Mouse (Mus musculus): ENCODE results near the gene Slc4a3. TPM values are rescaled to one million over a fixed set of nuclear protein-coding genes. Genes with fewer than 3 reads are reported as not detected.

Slc4a3 gene
- polyA plus RNA-seq, 1 experiment from 2014 or later: 20.8 TPM

- peaks cover 16 to 35% of the 10 kb centered on the region in 2 experiments for H3K4me1 ChIP-seq (ENCODE audit: control insufficient read depth in 2 of 2, insufficient read depth in 2 of 2, low read length in 2 of 2)
- peaks cover 66% of the 10 kb centered on the region for H3K36me3 ChIP-seq (ENCODE audit: control insufficient read depth, insufficient read depth, low read length)
- no peak overlapping the region for H3K4me3 ChIP-seq (ENCODE audit: control insufficient read depth in 1 of 2, insufficient read depth in 1 of 2, low read depth in 1 of 2, low read length in 2 of 2)
- 90% methylated on average over 7 of the region's 7 CpGs for WGBS
- no peak for ATAC-seq (ENCODE audit: insufficient number of reproducible peaks, insufficient read depth, low FRiP score, low read depth)
- H3K27me3 ChIP-seq (ENCODE audit: control insufficient read depth, insufficient read depth, low read length): 0 out of 2 replicates have a peak, but pooled peaks cover 3% of the 10 kb centered on the region
- no peak overlapping the region for H3K9ac ChIP-seq (ENCODE audit: low read length)
- H3K27ac ChIP-seq (replicated peaks in 1 of 2; ENCODE audit: control insufficient read depth in 1 of 2, insufficient read depth in 1 of 2, low read depth in 2 of 2, low read length in 2 of 2): no peak overlapping the region
- no peaks in the 10 kb centered on the region for H3K9me3 ChIP-seq (ENCODE audit: control insufficient read depth, low read length)
- H3K4me2 ChIP-seq (ENCODE audit: low read length): no peak overlapping the region
These were observed 11.0 kb downstream of the Slc4a3 start for GRCm38 (mm10) chr1:75557041-75557440.

GRCm38 (mm10) chr1:75558388-75559178, 12.5 kb downstream of the Slc4a3 start:
- WGBS: 77% methylated on average over 18 of the region's 18 CpGs

DNA sequence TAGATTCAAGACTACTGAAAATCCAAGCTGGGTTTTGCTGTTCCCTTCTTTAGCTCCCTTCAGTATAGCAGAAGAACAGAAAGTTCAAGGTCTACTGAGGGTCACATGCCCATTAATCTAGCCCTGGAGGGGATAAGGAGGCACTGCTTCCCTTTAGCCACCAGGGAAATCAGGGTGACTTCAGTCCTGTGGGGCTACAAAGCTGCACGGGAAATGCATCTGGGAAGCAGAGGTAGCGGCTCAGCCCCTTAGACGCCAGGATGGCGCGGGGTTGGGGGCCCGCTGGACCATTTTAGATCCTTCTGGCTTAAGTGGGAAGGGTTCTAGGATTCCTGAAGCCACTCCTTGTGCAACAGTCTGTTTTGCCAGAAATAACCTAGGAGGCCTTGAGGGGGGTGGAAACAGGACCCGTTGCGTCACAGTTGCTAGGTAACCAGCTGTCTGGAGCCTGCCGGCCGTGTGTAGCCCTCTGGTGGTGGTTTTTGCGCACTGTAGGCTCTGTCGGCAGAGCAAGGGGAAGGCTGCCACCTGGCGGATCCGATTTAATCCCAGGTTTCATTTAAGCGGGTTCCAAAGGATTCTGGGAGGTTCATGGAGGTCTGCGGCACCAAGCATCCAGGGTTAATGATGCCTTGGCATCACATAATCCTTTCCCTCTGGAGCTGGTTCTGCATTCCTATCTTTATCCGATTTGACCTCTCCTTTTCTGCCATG, 13.3 kb downstream of the Slc4a3 start:
- H3K4me3 ChIP-seq (ENCODE audit: control insufficient read depth in 1 of 2, insufficient read depth in 1 of 2, low read depth in 1 of 2, low read length in 2 of 2): no peak overlapping the region
- H3K9ac ChIP-seq (ENCODE audit: low read length): peak overlapping the region; percentile 51
- H3K27ac ChIP-seq (replicated peaks in 1 of 2; ENCODE audit: control insufficient read depth in 1 of 2, insufficient read depth in 1 of 2, low read depth in 2 of 2, low read length in 2 of 2): peak overlapping the region; percentile 68 to 90
- H3K36me3 ChIP-seq (ENCODE audit: control insufficient read depth, insufficient read depth, low read length): peaks cover 43% of the 10 kb centered on the region
- H3K4me2 ChIP-seq (ENCODE audit: low read length): peak overlapping the region; percentile 54
- 2% methylated on average over 17 of the region's 17 CpGs for whole genome bisulfite sequencing
- peaks cover 3% of the 10 kb centered on the region for H3K27me3 ChIP-seq (ENCODE audit: control insufficient read depth, insufficient read depth, low read length)
- H3K9me3 ChIP-seq (ENCODE audit: control insufficient read depth, low read length): peaks cover 6% of the 10 kb centered on the region; the same call in 1 of the 2 replicates
- peak; percentile 88 for ATAC-seq (ENCODE audit: insufficient number of reproducible peaks, insufficient read depth, low FRiP score, low read depth)
- H3K4me1 ChIP-seq (ENCODE audit: control insufficient read depth in 2 of 2, insufficient read depth in 2 of 2, low read length in 2 of 2): peaks cover 16 to 38% of the 10 kb centered on the region in 2 experiments

More at GRCm38 (mm10) chr1:75558388-75559178, 12.5 kb downstream of the Slc4a3 start:
- Histone ChIP-seq H3K9ac (ENCODE audit: low read length) (peak overlapping the region; percentile 51; the same call in 1 of the 2 replicates), H3K4me1 (ENCODE audit: control insufficient read depth in 2 of 2, insufficient read depth in 2 of 2, low read length in 2 of 2) (peaks cover 16 to 38% of the 10 kb centered on the region in 2 experiments), H3K36me3 (ENCODE audit: control insufficient read depth, insufficient read depth, low read length) (peaks cover 51% of the 10 kb centered on the region), H3K27me3 (ENCODE audit: control insufficient read depth, insufficient read depth, low read length) (peaks cover 3% of the 10 kb centered on the region; the same call in 1 of the 2 replicates), H3K4me3 (ENCODE audit: control insufficient read depth in 1 of 2, insufficient read depth in 1 of 2, low read depth in 1 of 2, low read length in 2 of 2) (no peak overlapping the region), H3K9me3 (ENCODE audit: control insufficient read depth, low read length) (peaks cover 6% of the 10 kb centered on the region; the same call in 1 of the 2 replicates), H3K4me2 (ENCODE audit: low read length) (peak overlapping the region; percentile 54), H3K27ac (replicated peaks in 1 of 2; ENCODE audit: control insufficient read depth in 1 of 2, insufficient read depth in 1 of 2, low read depth in 2 of 2, low read length in 2 of 2) (peak overlapping the region; percentile 68 to 90)
- ATAC-seq (ENCODE audit: insufficient number of reproducible peaks, insufficient read depth, low FRiP score, low read depth): no peak

- 69% methylated on average over 12 of the region's 12 CpGs for WGBS
- Histone ChIP-seq H3K9ac (ENCODE audit: low read length) (peak overlapping the region; percentile 26; the same call in 1 of the 2 replicates), H3K4me3 (ENCODE audit: control insufficient read depth in 1 of 2, insufficient read depth in 1 of 2, low read depth in 1 of 2, low read length in 2 of 2) (no peak overlapping the region), H3K4me1 (ENCODE audit: control insufficient read depth in 2 of 2, insufficient read depth in 2 of 2, low read length in 2 of 2) (peaks cover 16 to 38% of the 10 kb centered on the region in 2 experiments), H3K9me3 (ENCODE audit: control insufficient read depth, low read length) (peaks cover 6% of the 10 kb centered on the region; the same call in 1 of the 2 replicates), H3K36me3 (ENCODE audit: control insufficient read depth, insufficient read depth, low read length) (peaks cover 33% of the 10 kb centered on the region), H3K4me2 (ENCODE audit: low read length) (no peak overlapping the region), H3K27ac (replicated peaks in 1 of 2; ENCODE audit: control insufficient read depth in 1 of 2, insufficient read depth in 1 of 2, low read depth in 2 of 2, low read length in 2 of 2) (peak overlapping the region in 1 of 2 experiments; percentile 30; a peak in 2 of 4 replicates), H3K27me3 (ENCODE audit: control insufficient read depth, insufficient read depth, low read length) (peaks cover 3% of the 10 kb centered on the region)
- no peak for ATAC-seq (ENCODE audit: insufficient number of reproducible peaks, insufficient read depth, low FRiP score, low read depth)
These were observed 14.3 kb downstream of the Slc4a3 start for GRCm38 (mm10) chr1:75560206-75560913.

DNA sequence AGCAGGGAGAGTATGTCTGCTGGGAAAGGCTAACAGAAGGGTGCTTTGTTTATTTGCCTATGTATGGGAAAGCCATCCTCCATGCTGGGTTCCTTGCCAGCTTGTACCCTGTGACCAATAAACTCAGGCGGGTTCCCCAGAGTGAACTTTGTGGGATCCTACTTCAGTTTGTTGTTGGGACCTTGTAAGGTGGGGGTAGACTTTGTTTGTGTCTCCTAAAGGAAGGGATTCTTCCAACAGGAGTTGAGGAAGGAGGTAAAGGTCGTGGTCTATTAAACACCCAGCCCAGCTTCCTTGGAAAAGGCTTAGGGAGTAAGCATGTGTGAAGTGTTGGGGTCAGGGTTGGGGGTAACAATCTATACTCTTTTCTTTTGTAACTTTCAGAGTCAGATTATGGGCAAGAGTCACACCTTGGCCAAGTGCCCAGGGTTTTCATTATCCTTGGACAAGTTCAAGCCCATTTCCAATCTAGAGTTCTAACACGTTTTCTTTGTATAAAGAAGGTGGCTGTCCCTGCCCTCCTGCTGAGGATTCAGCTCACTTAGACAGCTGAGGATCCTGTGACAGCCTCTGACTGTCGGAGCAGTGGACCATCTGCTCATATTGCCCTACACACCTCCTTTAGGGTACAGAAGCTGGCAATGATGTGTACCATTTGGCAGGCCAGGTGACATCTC, 15.3 kb downstream of the Slc4a3 start:
- Histone ChIP-seq H3K9me3 (ENCODE audit: control insufficient read depth, low read length) (peaks cover 6% of the 10 kb centered on the region; the same call in 1 of the 2 replicates), H3K27me3 (ENCODE audit: control insufficient read depth, insufficient read depth, low read length) (peaks cover 3% of the 10 kb centered on the region), H3K27ac (replicated peaks in 1 of 2; ENCODE audit: control insufficient read depth in 1 of 2, insufficient read depth in 1 of 2, low read depth in 2 of 2, low read length in 2 of 2) (peak overlapping the region; percentile 35 to 61; a peak in 3 of 4 replicates), H3K9ac (ENCODE audit: low read length) (no peak overlapping the region; the same call in 1 of the 2 replicates), H3K4me2 (ENCODE audit: low read length) (no peak overlapping the region), H3K36me3 (ENCODE audit: control insufficient read depth, insufficient read depth, low read length) (peaks cover 24% of the 10 kb centered on the region), H3K4me3 (ENCODE audit: control insufficient read depth in 1 of 2, insufficient read depth in 1 of 2, low read depth in 1 of 2, low read length in 2 of 2) (no peak overlapping the region), H3K4me1 (ENCODE audit: control insufficient read depth in 2 of 2, insufficient read depth in 2 of 2, low read length in 2 of 2) (peaks cover 21 to 46% of the 10 kb centered on the region in 2 experiments)
- WGBS: 40% methylated on average over 4 of the region's 4 CpGs
- no peak for ATAC-seq (ENCODE audit: insufficient number of reproducible peaks, insufficient read depth, low FRiP score, low read depth)

GRCm38 (mm10) chr1:75561898-75562238, 15.8 kb downstream of the Slc4a3 start:
- 14% methylated on average over 1 of the region's 1 CpGs for WGBS
- peaks cover 19% of the 10 kb centered on the region for H3K36me3 ChIP-seq (ENCODE audit: control insufficient read depth, insufficient read depth, low read length)
- H3K9me3 ChIP-seq (ENCODE audit: control insufficient read depth, low read length): peaks cover 6% of the 10 kb centered on the region; the same call in 1 of the 2 replicates
- H3K4me3 ChIP-seq (ENCODE audit: control insufficient read depth in 1 of 2, insufficient read depth in 1 of 2, low read depth in 1 of 2, low read length in 2 of 2): no peak overlapping the region
- peaks cover 21 to 46% of the 10 kb centered on the region in 2 experiments for H3K4me1 ChIP-seq (ENCODE audit: control insufficient read depth in 2 of 2, insufficient read depth in 2 of 2, low read length in 2 of 2)
- no peak overlapping the region; the same call in 1 of the 2 replicates for H3K9ac ChIP-seq (ENCODE audit: low read length)
- no peak for ATAC-seq (ENCODE audit: insufficient number of reproducible peaks, insufficient read depth, low FRiP score, low read depth)
- H3K4me2 ChIP-seq (ENCODE audit: low read length): no peak overlapping the region
- peaks cover 3% of the 10 kb centered on the region for H3K27me3 ChIP-seq (ENCODE audit: control insufficient read depth, insufficient read depth, low read length)
- H3K27ac ChIP-seq (replicated peaks in 1 of 2; ENCODE audit: control insufficient read depth in 1 of 2, insufficient read depth in 1 of 2, low read depth in 2 of 2, low read length in 2 of 2): peak overlapping the region; percentile 35 to 61; a peak in 3 of 4 replicates
